Mouse (Mus musculus) large intestine, adult 2 months (tissue): Measurements from ENCODE around the gene Rfng. TPM values are rescaled to one million over a fixed set of nuclear protein-coding genes. Genes with fewer than 3 reads are reported as not detected.

Experiments used
- DNase-seq: peaks from one replicate; pipeline ENCODE4 v3.0.0-alpha.2; 2012; ENCODE audit warnings: low read depth, low spot score
- WGBS: fragments of 180-500 bp; shearing (Covaris S2); methylation state at CpG from one replicate; pipeline ENCODE4 v1.1.7; 2018; 5-methylcytosine and 5-hydroxymethylcytosine counted together
- polyA plus RNA-seq: library from polyadenylated mRNA; depleted of rRNA; stranded (reverse); fragments of >200 nt; gene quantifications from 2 replicates; pipeline ENCODE4 v1.2.3, GENCODE M21; 2012; rRNA removed

The Rfng gene
- polyA plus RNA-seq, 1 experiment: 60.4 TPM

- no peak for DNase-seq
- WGBS: 61% methylated on average over 12 of the region's 12 CpGs
Observed at GRCm38 (mm10) chr11:120731858-120732680, 51.9 kb downstream of the Rfng start, which contains the start of gene Cbr2. Cbr2 (minus strand) TSS chr11:120732114.

GRCm38 (mm10) chr11:120731395-120731794, 52.6 kb downstream of the Rfng start:
- DNase-seq: no peak
- WGBS: 92% methylated on average over 1 of the region's 1 CpGs

Other genes starting within 250 kb of the Rfng start
- gene Mcrip1, start 234.5 kb downstream of the Rfng start, polyA plus RNA-seq: 36.6 and 46.6 TPM in 2 replicates
- 0.22 TPM in 1 of 2 replicates, not detected in the other for gene Ppp1r27, start 233.1 kb downstream of the Rfng start, polyA plus RNA-seq
- gene P4hb, start 211.0 kb downstream of the Rfng start, polyA plus RNA-seq: 496 and 716 TPM in 2 replicates
- gene Arhgdia, start 202.6 kb downstream of the Rfng start, polyA plus RNA-seq: 745 and 760 TPM in 2 replicates
- 45.9 and 54.0 TPM in 2 replicates for gene Alyref, start 185.8 kb downstream of the Rfng start, polyA plus RNA-seq
- gene Anapc11, start 185.8 kb downstream of the Rfng start, polyA plus RNA-seq: 84.8 and 85.4 TPM in 2 replicates
- gene Npb, start 175.7 kb downstream of the Rfng start, polyA plus RNA-seq: 0.63 and 1.0 TPM in 2 replicates
- 397 and 622 TPM in 2 replicates for gene Pcyt2, start 166.3 kb downstream of the Rfng start, polyA plus RNA-seq
- gene Sirt7, start 159.0 kb downstream of the Rfng start, polyA plus RNA-seq: 117 and 124 TPM in 2 replicates
- gene Mafg, start 150.6 kb downstream of the Rfng start, polyA plus RNA-seq: 28.4 and 30.8 TPM in 2 replicates
- 16.4 and 16.7 TPM in 2 replicates for gene Pycr1, start 140.4 kb downstream of the Rfng start, polyA plus RNA-seq
- 0.53 and 0.56 TPM in 2 replicates for gene Myadml2, start 136.0 kb downstream of the Rfng start, polyA plus RNA-seq
- 0.45 and 0.79 TPM in 2 replicates for gene Notum, start 123.0 kb downstream of the Rfng start, polyA plus RNA-seq
- gene Aspscr1, start 111.2 kb downstream of the Rfng start, polyA plus RNA-seq: 74.9 and 88.8 TPM in 2 replicates
- 94.1 and 101 TPM in 2 replicates for gene Cenpx, start 70.5 kb downstream of the Rfng start, polyA plus RNA-seq
- gene Lrrc45, start 70.3 kb downstream of the Rfng start, polyA plus RNA-seq: 21.3 and 34.5 TPM in 2 replicates
- 8.5 and 10.1 TPM in 2 replicates for gene Rac3, start 62.7 kb downstream of the Rfng start, polyA plus RNA-seq
- gene Dcxr, start 56.9 kb downstream of the Rfng start, polyA plus RNA-seq: 63.8 and 66.5 TPM in 2 replicates
- 4.4 and 6.9 TPM in 2 replicates for gene Cbr2, start 52.1 kb downstream of the Rfng start, polyA plus RNA-seq
- gene Hmga1b, start 21.4 kb downstream of the Rfng start, polyA plus RNA-seq: 1.9 and 2.1 TPM in 2 replicates
- 124 and 130 TPM in 2 replicates for gene Gps1, start 65 bp upstream of the Rfng start, polyA plus RNA-seq
- 41.7 and 42.1 TPM in 2 replicates for gene Dus1l, start 12.2 kb upstream of the Rfng start, polyA plus RNA-seq
- gene Fasn, start 40.3 kb upstream of the Rfng start, polyA plus RNA-seq: 201 and 272 TPM in 2 replicates
- 0.90 and 1.1 TPM in 2 replicates for gene Ccdc57, start 148.7 kb upstream of the Rfng start, polyA plus RNA-seq
- 12.8 and 36.6 TPM in 2 replicates for gene Slc16a3, start 164.3 kb upstream of the Rfng start, polyA plus RNA-seq
- gene Csnk1d, start 207.1 kb upstream of the Rfng start, polyA plus RNA-seq: 74.9 and 77.2 TPM in 2 replicates